Mouse (Mus musculus): ENCODE measurements around the gene Calm3.

GRCm38 (mm10) chr7:16944808-16945315, 20.9 kb upstream of the Calm3 start:
- TF ChIP-seq POLR2A (IDR thresholded peaks at IDR 0.05; ENCODE audit: insufficient read length, low read depth) (no peak), USF1 (IDR thresholded peaks at IDR 0.05; ENCODE audit: low read depth) (no peak), E2F4 (IDR thresholded peaks at IDR 0.05; ENCODE audit: insufficient read depth) (no peak), MAX (IDR thresholded peaks at IDR 0.05; ENCODE audit: low read depth) (no peak), POLR2AphosphoS2 (IDR thresholded peaks at IDR 0.05; ENCODE audit: insufficient read length, low read depth) (no peak), TCF12 (IDR thresholded peaks at IDR 0.05; ENCODE audit: insufficient read depth, poor library complexity, severe bottlenecking) (no peak), MYOG (IDR thresholded peaks at IDR 0.05; ENCODE audit: control insufficient read depth in 1 of 3, insufficient read depth in 1 of 3, insufficient read length in 2 of 3, low read depth in 2 of 3) (no peak), MYOD1 (IDR thresholded peaks at IDR 0.05; ENCODE audit: control insufficient read depth in 1 of 3, insufficient read length in 2 of 3, low read depth in 2 of 3) (no peak), CEBPB (IDR thresholded peaks at IDR 0.05; ENCODE audit: insufficient read depth, poor library complexity, severe bottlenecking) (no peak), REST (IDR thresholded peaks at IDR 0.05; ENCODE audit: insufficient read depth, insufficient read length) (no peak)
